Mouse (Mus musculus): ENCODE measurements around the gene Qrich2. TPM values are rescaled to one million over a fixed set of nuclear protein-coding genes. Genes with fewer than 3 reads are reported as not detected.
"Not testable (repeated sequence)": the region's sequence is repeated elsewhere in the genome, so short reads cannot be mapped to it uniquely, and the experiment has no call there.

Gene Qrich2
- polyA plus RNA-seq, 1 experiment from 2014 or later: 0.08 TPM

GRCm38 (mm10) chr11:116478978-116479377 lies 12.9 kb upstream of the Qrich2 start:
- no peak overlapping the region for H3K4me2 ChIP-seq (ENCODE audit: low read length)
- H3K9me3 ChIP-seq (replicated peaks; ENCODE audit: control insufficient read depth, low read length, poor library complexity, severe bottlenecking): no peaks in the 10 kb centered on the region
- WGBS: 72% methylated on average over 7 of the region's 7 CpGs
- no peak for ATAC-seq
- H3K4me3 ChIP-seq (ENCODE audit: low read depth, low read length): no peak overlapping the region
- H3K4me1 ChIP-seq (ENCODE audit: control insufficient read depth, insufficient read depth, low read length): no peaks in the 10 kb centered on the region
- no peak overlapping the region for H3K9ac ChIP-seq (ENCODE audit: low read depth, low read length)
- H3K36me3 ChIP-seq (ENCODE audit: control insufficient read depth, insufficient read depth, low read length): peaks cover 29% of the 10 kb centered on the region
- no peak overlapping the region for H3K27ac ChIP-seq (ENCODE audit: low read length)
- H3K27me3 ChIP-seq (ENCODE audit: control insufficient read depth, insufficient read depth, low read depth, low read length): no peaks in the 10 kb centered on the region

- Histone ChIP-seq H3K36me3 (ENCODE audit: control insufficient read depth, insufficient read depth, low read length) (peaks cover 36% of the 10 kb centered on the region), H3K9ac (ENCODE audit: low read depth, low read length) (no peak overlapping the region), H3K9me3 (replicated peaks; ENCODE audit: control insufficient read depth, low read length, poor library complexity, severe bottlenecking) (no peaks in the 10 kb centered on the region), H3K27ac (ENCODE audit: low read length) (no peak overlapping the region), H3K27me3 (ENCODE audit: control insufficient read depth, insufficient read depth, low read depth, low read length) (no peaks in the 10 kb centered on the region), H3K4me2 (ENCODE audit: low read length) (no peak overlapping the region), H3K4me1 (ENCODE audit: control insufficient read depth, insufficient read depth, low read length) (no peaks in the 10 kb centered on the region), H3K4me3 (ENCODE audit: low read depth, low read length) (no peak overlapping the region)
- no peak for ATAC-seq
- WGBS: 72% methylated on average over 15 of the region's 15 CpGs
Observed at GRCm38 (mm10) chr11:116477160-116477759, 11.2 kb upstream of the Qrich2 start.

GRCm38 (mm10) chr11:116476696-116477095 lies 10.7 kb upstream of the Qrich2 start:
- 93% methylated on average over 6 of the region's 6 CpGs for WGBS
- Histone ChIP-seq H3K9me3 (replicated peaks; ENCODE audit: control insufficient read depth, low read length, poor library complexity, severe bottlenecking) (no peaks in the 10 kb centered on the region), H3K4me3 (ENCODE audit: low read depth, low read length) (no peak overlapping the region), H3K4me2 (ENCODE audit: low read length) (no peak overlapping the region), H3K9ac (ENCODE audit: low read depth, low read length) (no peak overlapping the region), H3K36me3 (ENCODE audit: control insufficient read depth, insufficient read depth, low read length) (peaks cover 41% of the 10 kb centered on the region), H3K27ac (ENCODE audit: low read length) (no peak overlapping the region), H3K4me1 (ENCODE audit: control insufficient read depth, insufficient read depth, low read length) (no peaks in the 10 kb centered on the region), H3K27me3 (ENCODE audit: control insufficient read depth, insufficient read depth, low read depth, low read length) (no peaks in the 10 kb centered on the region)
- no peak for ATAC-seq

GRCm38 (mm10) chr11:116476041-116476440 lies 10.0 kb upstream of the Qrich2 start:
- 84% methylated on average over 10 of the region's 10 CpGs for WGBS
- no peak for ATAC-seq
- H3K9me3 ChIP-seq (replicated peaks; ENCODE audit: control insufficient read depth, low read length, poor library complexity, severe bottlenecking): no peaks in the 10 kb centered on the region
- H3K4me1 ChIP-seq (ENCODE audit: control insufficient read depth, insufficient read depth, low read length): no peaks in the 10 kb centered on the region
- H3K27ac ChIP-seq (ENCODE audit: low read length): no peak overlapping the region
- peaks cover 44% of the 10 kb centered on the region for H3K36me3 ChIP-seq (ENCODE audit: control insufficient read depth, insufficient read depth, low read length)
- H3K27me3 ChIP-seq (ENCODE audit: control insufficient read depth, insufficient read depth, low read depth, low read length): no peaks in the 10 kb centered on the region
- no peak overlapping the region for H3K4me3 ChIP-seq (ENCODE audit: low read depth, low read length)
- H3K9ac ChIP-seq (ENCODE audit: low read depth, low read length): no peak overlapping the region
- H3K4me2 ChIP-seq (ENCODE audit: low read length): no peak overlapping the region

GRCm38 (mm10) chr11:116472275-116472674 lies 6.2 kb upstream of the Qrich2 start:
- 88% methylated on average over 4 of the region's 4 CpGs for WGBS
- ATAC-seq: no peak
- peaks cover 46% of the 10 kb centered on the region for H3K36me3 ChIP-seq (ENCODE audit: control insufficient read depth, insufficient read depth, low read length)

GRCm38 (mm10) chr11:116470896-116471295 lies 4.9 kb upstream of the Qrich2 start:
- no peaks in the 10 kb centered on the region for H3K9me3 ChIP-seq (replicated peaks; ENCODE audit: control insufficient read depth, low read length, poor library complexity, severe bottlenecking)
- ATAC-seq: no peak

More at GRCm38 (mm10) chr11:116472275-116472674, 6.2 kb upstream of the Qrich2 start:
- Histone ChIP-seq H3K27me3 (ENCODE audit: control insufficient read depth, insufficient read depth, low read depth, low read length) (no peaks in the 10 kb centered on the region), H3K9me3 (replicated peaks; ENCODE audit: control insufficient read depth, low read length, poor library complexity, severe bottlenecking) (no peaks in the 10 kb centered on the region), H3K27ac (ENCODE audit: low read length) (no peak overlapping the region), H3K4me3 (ENCODE audit: low read depth, low read length) (no peak overlapping the region), H3K9ac (ENCODE audit: low read depth, low read length) (no peak overlapping the region), H3K4me1 (ENCODE audit: control insufficient read depth, insufficient read depth, low read length) (no peaks in the 10 kb centered on the region), H3K4me2 (ENCODE audit: low read length) (no peak overlapping the region)

GRCm38 (mm10) chr11:116470249-116470648 lies 4.2 kb upstream of the Qrich2 start:
- Histone ChIP-seq H3K27me3 (ENCODE audit: control insufficient read depth, insufficient read depth, low read depth, low read length) (no peaks in the 10 kb centered on the region), H3K36me3 (ENCODE audit: control insufficient read depth, insufficient read depth, low read length) (peaks cover 34% of the 10 kb centered on the region), H3K4me2 (ENCODE audit: low read length) (no peak overlapping the region), H3K4me3 (ENCODE audit: low read depth, low read length) (no peak overlapping the region), H3K27ac (ENCODE audit: low read length) (no peak overlapping the region), H3K9ac (ENCODE audit: low read depth, low read length) (no peak overlapping the region), H3K4me1 (ENCODE audit: control insufficient read depth, insufficient read depth, low read length) (no peaks in the 10 kb centered on the region), H3K9me3 (replicated peaks; ENCODE audit: control insufficient read depth, low read length, poor library complexity, severe bottlenecking) (no peaks in the 10 kb centered on the region)
- no peak for ATAC-seq
- 90% methylated on average over 3 of the region's 3 CpGs for WGBS

More at GRCm38 (mm10) chr11:116470896-116471295, 4.9 kb upstream of the Qrich2 start:
- Histone ChIP-seq H3K4me3 (ENCODE audit: low read depth, low read length) (no peak overlapping the region), H3K36me3 (ENCODE audit: control insufficient read depth, insufficient read depth, low read length) (peaks cover 38% of the 10 kb centered on the region), H3K27ac (ENCODE audit: low read length) (no peak overlapping the region), H3K9ac (ENCODE audit: low read depth, low read length) (no peak overlapping the region), H3K4me2 (ENCODE audit: low read length) (no peak overlapping the region), H3K27me3 (ENCODE audit: control insufficient read depth, insufficient read depth, low read depth, low read length) (no peaks in the 10 kb centered on the region), H3K4me1 (ENCODE audit: control insufficient read depth, insufficient read depth, low read length) (no peaks in the 10 kb centered on the region)
- 91% methylated on average over 4 of the region's 4 CpGs for WGBS

- not testable (repeated sequence) for H3K27ac ChIP-seq (ENCODE audit: low read length); H3K9me3 ChIP-seq (replicated peaks; ENCODE audit: control insufficient read depth, low read length, poor library complexity, severe bottlenecking); H3K4me2 ChIP-seq (ENCODE audit: low read length); H3K4me1 ChIP-seq (ENCODE audit: control insufficient read depth, insufficient read depth, low read length); H3K9ac ChIP-seq (ENCODE audit: low read depth, low read length); H3K27me3 ChIP-seq (ENCODE audit: control insufficient read depth, insufficient read depth, low read depth, low read length); H3K4me3 ChIP-seq (ENCODE audit: low read depth, low read length); ATAC-seq
- peaks cover 29% of the 10 kb centered on the region for H3K36me3 ChIP-seq (ENCODE audit: control insufficient read depth, insufficient read depth, low read length)
- 82% methylated on average over 3 of the region's 3 CpGs for WGBS
Observed at GRCm38 (mm10) chr11:116468338-116468737, 2.3 kb upstream of the Qrich2 start.

GRCm38 (mm10) chr11:116463833-116464232 lies 2.2 kb downstream of the Qrich2 start:
- H3K9me3 ChIP-seq (replicated peaks; ENCODE audit: control insufficient read depth, low read length, poor library complexity, severe bottlenecking): no peaks in the 10 kb centered on the region
- H3K4me2 ChIP-seq (ENCODE audit: low read length): no peak overlapping the region
- H3K27me3 ChIP-seq (ENCODE audit: control insufficient read depth, insufficient read depth, low read depth, low read length): no peaks in the 10 kb centered on the region
- no peaks in the 10 kb centered on the region for H3K36me3 ChIP-seq (ENCODE audit: control insufficient read depth, insufficient read depth, low read length)
- H3K4me3 ChIP-seq (ENCODE audit: low read depth, low read length): no peak overlapping the region
- no peaks in the 10 kb centered on the region for H3K4me1 ChIP-seq (ENCODE audit: control insufficient read depth, insufficient read depth, low read length)
- ATAC-seq: no peak
- H3K9ac ChIP-seq (ENCODE audit: low read depth, low read length): no peak overlapping the region
- WGBS: 9% methylated on average over 2 of the region's 2 CpGs
- H3K27ac ChIP-seq (ENCODE audit: low read length): no peak overlapping the region
